Mouse (Mus musculus) neural tube, embryonic 15.5 days (tissue): ENCODE results near the gene Hs1bp3. TPM values are rescaled to one million over a fixed set of nuclear protein-coding genes. Genes with fewer than 3 reads are reported as not detected.

ENCODE experiments used
- ATAC-seq: fragments of 200-750 bp; cut with Nextera tagmentation; 2 replicates; pipeline ENCODE4 v1.8.0; 2017; ENCODE audit warnings: mild to moderate bottlenecking, moderate TSS enrichment, moderate library complexity; ENCODE audit not compliant: low FRiP score
- H3K27ac ChIP-seq: fragments of 300-500 bp; sonication (generic); replicated peaks from 2 replicates; pipeline ENCODE4 v1.5.1; 2015; ENCODE audit warnings: mild to moderate bottlenecking, inconsistent platforms
- H3K27me3 ChIP-seq: fragments of 300-500 bp; sonication (generic); replicated peaks from 2 replicates; pipeline ENCODE4 v1.6.1; 2015; ENCODE audit warnings: inconsistent platforms
- H3K36me3 ChIP-seq: fragments of 300-500 bp; sonication (generic); 2 replicates; pipeline ENCODE4 v1.6.1; 2015; ENCODE audit warnings: inconsistent platforms
- H3K4me1 ChIP-seq: fragments of 300-500 bp; sonication (generic); 2 replicates; pipeline ENCODE4 v1.6.1; 2015; ENCODE audit warnings: inconsistent platforms
- H3K4me2 ChIP-seq: fragments of 300-500 bp; sonication (generic); 2 replicates; pipeline ENCODE4 v1.6.1; 2015; ENCODE audit warnings: inconsistent platforms, mild to moderate bottlenecking, moderate library complexity
- H3K4me3 ChIP-seq: fragments of 300-500 bp; sonication (generic); replicated peaks from 2 replicates; pipeline ENCODE4 v1.5.1; 2015; ENCODE audit warnings: mild to moderate bottlenecking, inconsistent platforms
- H3K9ac ChIP-seq: fragments of 300-500 bp; sonication (generic); replicated peaks from 2 replicates; pipeline ENCODE4 v1.6.1; 2015; ENCODE audit warnings: mild to moderate bottlenecking, inconsistent platforms
- H3K9me3 ChIP-seq: fragments of 300-500 bp; sonication (generic); replicated peaks from 2 replicates; pipeline ENCODE4 v1.6.1; 2016; ENCODE audit warnings: inconsistent platforms
- WGBS: fragments of 180-500 bp; shearing (Covaris S2); methylation state at CpG from one replicate; pipeline ENCODE4 v1.1.7; 2015; ENCODE audit warnings: mixed read lengths; 5-methylcytosine and 5-hydroxymethylcytosine counted together
- polyA plus RNA-seq: library from polyadenylated mRNA; unstranded; fragments of >200 nt; fragmentation: Nextera tagmentation; extraction: Ambion mirVana; gene quantifications from 2 replicates; pipeline ENCODE4 v1.2.1, GENCODE M21; 2015

Hs1bp3 gene
- polyA plus RNA-seq, 1 experiment from 2014 or later, result 8.0 TPM

GRCm38 (mm10) chr12:8306432-8306831 is 6.8 kb upstream of the Hs1bp3 start:
- H3K4me3 ChIP-seq, result no peak overlapping the region
- no peak overlapping the region for H3K4me2 ChIP-seq
- no peaks in the 10 kb centered on the region for H3K36me3 ChIP-seq
- H3K9ac ChIP-seq, result no peak overlapping the region
- peak; percentile 38; the same call in 1 of the 2 replicates for ATAC-seq
- 5% methylated on average over 5 of the region's 5 CpGs for WGBS
- H3K27me3 ChIP-seq, result peaks cover 63% of the 10 kb centered on the region
- H3K4me1 ChIP-seq, result peaks cover 16% of the 10 kb centered on the region
- H3K9me3 ChIP-seq, result no peaks in the 10 kb centered on the region
- H3K27ac ChIP-seq, result no peak overlapping the region

- Histone ChIP-seq H3K9me3 (no peaks in the 10 kb centered on the region), H3K36me3 (no peaks in the 10 kb centered on the region), H3K27me3 (peaks cover 62% of the 10 kb centered on the region), H3K4me1 (peaks cover 11% of the 10 kb centered on the region), H3K9ac (no peak overlapping the region), H3K4me2 (no peak overlapping the region), H3K27ac (no peak overlapping the region), H3K4me3 (no peak overlapping the region)
- WGBS, result 56% methylated on average over 1 of the region's 1 CpGs
- no peak for ATAC-seq
Observed at GRCm38 (mm10) chr12:8306910-8307309, 6.3 kb upstream of the Hs1bp3 start.

- Histone ChIP-seq H3K27ac (no peak overlapping the region), H3K9me3 (no peaks in the 10 kb centered on the region), H3K4me1 (peaks cover 24% of the 10 kb centered on the region), H3K27me3 (peaks cover 23% of the 10 kb centered on the region), H3K4me2 (no peak overlapping the region), H3K36me3 (no peaks in the 10 kb centered on the region), H3K4me3 (no peak overlapping the region), H3K9ac (no peak overlapping the region)
- ATAC-seq, result no peak
- 42% methylated on average over 17 of the region's 17 CpGs for WGBS
Observed at GRCm38 (mm10) chr12:8310992-8311391, 2.2 kb upstream of the Hs1bp3 start.

GRCm38 (mm10) chr12:8312266-8312665 is 966 bp upstream of the Hs1bp3 start:
- peaks cover 18% of the 10 kb centered on the region for H3K27me3 ChIP-seq
- no peaks in the 10 kb centered on the region for H3K36me3 ChIP-seq
- H3K9me3 ChIP-seq, result no peaks in the 10 kb centered on the region
- H3K9ac ChIP-seq, result no peak overlapping the region
- no peak overlapping the region for H3K4me2 ChIP-seq
- no peak for ATAC-seq
- H3K4me1 ChIP-seq, result peaks cover 21% of the 10 kb centered on the region
- H3K4me3 ChIP-seq, result no peak overlapping the region
- 81% methylated on average over 4 of the region's 4 CpGs for WGBS
- H3K27ac ChIP-seq, result no peak overlapping the region

GRCm38 (mm10) chr12:8313773-8314172 is 541 bp downstream of the Hs1bp3 start:
- H3K36me3 ChIP-seq, result peaks cover 13% of the 10 kb centered on the region
- 21% methylated on average over 12 of the region's 12 CpGs for WGBS
- peak overlapping the region; percentile 95 for H3K4me2 ChIP-seq
- H3K9me3 ChIP-seq, result no peaks in the 10 kb centered on the region
- H3K27ac ChIP-seq, result no peak overlapping the region
- peaks cover 21% of the 10 kb centered on the region for H3K4me1 ChIP-seq
- peak; percentile 42 for ATAC-seq
- H3K27me3 ChIP-seq, result peaks cover 18% of the 10 kb centered on the region
- peak overlapping the region; percentile 75 for H3K4me3 ChIP-seq
- peak overlapping the region; percentile 65 for H3K9ac ChIP-seq

GRCm38 (mm10) chr12:8316541-8316940 is 3.3 kb downstream of the Hs1bp3 start:
- peaks cover 28% of the 10 kb centered on the region for H3K36me3 ChIP-seq
- 78% methylated on average over 5 of the region's 5 CpGs for WGBS
- H3K27ac ChIP-seq, result no peak overlapping the region
- H3K4me1 ChIP-seq, result peaks cover 18% of the 10 kb centered on the region
- no peak for ATAC-seq
- 0 out of 2 replicates have a peak, but pooled peaks cover 4% of the 10 kb centered on the region for H3K27me3 ChIP-seq
- no peak overlapping the region for H3K4me2 ChIP-seq
- H3K9me3 ChIP-seq, result no peaks in the 10 kb centered on the region
- H3K9ac ChIP-seq, result no peak overlapping the region
- no peak overlapping the region for H3K4me3 ChIP-seq

- Histone ChIP-seq H3K4me2 (no peak overlapping the region), H3K4me3 (no peak overlapping the region), H3K4me1 (0 out of 2 replicates have a peak, but pooled peaks cover under 1% of the 10 kb centered on the region), H3K27ac (no peak overlapping the region), H3K9me3 (no peaks in the 10 kb centered on the region), H3K36me3 (peaks cover 49% of the 10 kb centered on the region), H3K9ac (no peak overlapping the region), H3K27me3 (no peaks in the 10 kb centered on the region)
- 0 out of 2 replicates have a peak, but pooled peaks have one; percentile 37 for ATAC-seq
- WGBS, result 47% methylated on average over 5 of the region's 5 CpGs
Observed at GRCm38 (mm10) chr12:8320084-8320713, 7.0 kb downstream of the Hs1bp3 start.

- 70% methylated on average over 10 of the region's 10 CpGs for WGBS
- no peak for ATAC-seq
- peaks cover 55% of the 10 kb centered on the region for H3K36me3 ChIP-seq
Observed at GRCm38 (mm10) chr12:8321506-8321905, 8.3 kb downstream of the Hs1bp3 start.

GRCm38 (mm10) chr12:8324086-8324485 is 10.9 kb downstream of the Hs1bp3 start:
- H3K4me1 ChIP-seq, result peaks cover 17% of the 10 kb centered on the region
- ATAC-seq, result no peak
- WGBS, result 91% methylated on average over 10 of the region's 10 CpGs
- H3K27ac ChIP-seq, result no peak overlapping the region
- no peak overlapping the region for H3K4me3 ChIP-seq
- no peaks in the 10 kb centered on the region for H3K27me3 ChIP-seq
- no peaks in the 10 kb centered on the region for H3K9me3 ChIP-seq
- peaks cover 44% of the 10 kb centered on the region for H3K36me3 ChIP-seq
- no peak overlapping the region for H3K4me2 ChIP-seq
- H3K9ac ChIP-seq, result no peak overlapping the region

More at GRCm38 (mm10) chr12:8321506-8321905, 8.3 kb downstream of the Hs1bp3 start:
- no peak overlapping the region for H3K27ac ChIP-seq
- no peaks in the 10 kb centered on the region for H3K9me3 ChIP-seq
- H3K27me3 ChIP-seq, result no peaks in the 10 kb centered on the region
- no peak overlapping the region for H3K4me2 ChIP-seq
- H3K4me3 ChIP-seq, result no peak overlapping the region
- H3K9ac ChIP-seq, result no peak overlapping the region
- peaks cover 3% of the 10 kb centered on the region; the same call in 1 of the 2 replicates for H3K4me1 ChIP-seq

GRCm38 (mm10) chr12:8325245-8325942 is 12.2 kb downstream of the Hs1bp3 start:
- Histone ChIP-seq H3K4me3 (no peak overlapping the region), H3K9me3 (no peaks in the 10 kb centered on the region), H3K27ac (no peak overlapping the region), H3K4me1 (peaks cover 17% of the 10 kb centered on the region), H3K36me3 (peaks cover 47% of the 10 kb centered on the region), H3K4me2 (no peak overlapping the region), H3K27me3 (no peaks in the 10 kb centered on the region), H3K9ac (no peak overlapping the region)
- 93% methylated on average over 13 of the region's 13 CpGs for WGBS
- no peak for ATAC-seq

GRCm38 (mm10) chr12:8325943-8326522 is 12.8 kb downstream of the Hs1bp3 start:
- 78% methylated on average over 17 of the region's 17 CpGs for WGBS
- Histone ChIP-seq H3K4me3 (no peak overlapping the region), H3K27ac (peak overlapping the region; percentile 30; the same call in 1 of the 2 replicates), H3K4me2 (no peak overlapping the region), H3K9me3 (no peaks in the 10 kb centered on the region), H3K36me3 (peaks cover 43% of the 10 kb centered on the region), H3K9ac (no peak overlapping the region), H3K4me1 (peaks cover 17% of the 10 kb centered on the region), H3K27me3 (no peaks in the 10 kb centered on the region)
- no peak for ATAC-seq
